Mouse (Mus musculus) urinary bladder, postnatal 10 days (tissue): Measurements from ENCODE around the gene Tbx2.

Source experiments
- DNase-seq: peaks from one replicate; pipeline ENCODE4 v3.0.0; 2022; ENCODE audit warnings: low spot score

Gene Tbx2

DNA sequence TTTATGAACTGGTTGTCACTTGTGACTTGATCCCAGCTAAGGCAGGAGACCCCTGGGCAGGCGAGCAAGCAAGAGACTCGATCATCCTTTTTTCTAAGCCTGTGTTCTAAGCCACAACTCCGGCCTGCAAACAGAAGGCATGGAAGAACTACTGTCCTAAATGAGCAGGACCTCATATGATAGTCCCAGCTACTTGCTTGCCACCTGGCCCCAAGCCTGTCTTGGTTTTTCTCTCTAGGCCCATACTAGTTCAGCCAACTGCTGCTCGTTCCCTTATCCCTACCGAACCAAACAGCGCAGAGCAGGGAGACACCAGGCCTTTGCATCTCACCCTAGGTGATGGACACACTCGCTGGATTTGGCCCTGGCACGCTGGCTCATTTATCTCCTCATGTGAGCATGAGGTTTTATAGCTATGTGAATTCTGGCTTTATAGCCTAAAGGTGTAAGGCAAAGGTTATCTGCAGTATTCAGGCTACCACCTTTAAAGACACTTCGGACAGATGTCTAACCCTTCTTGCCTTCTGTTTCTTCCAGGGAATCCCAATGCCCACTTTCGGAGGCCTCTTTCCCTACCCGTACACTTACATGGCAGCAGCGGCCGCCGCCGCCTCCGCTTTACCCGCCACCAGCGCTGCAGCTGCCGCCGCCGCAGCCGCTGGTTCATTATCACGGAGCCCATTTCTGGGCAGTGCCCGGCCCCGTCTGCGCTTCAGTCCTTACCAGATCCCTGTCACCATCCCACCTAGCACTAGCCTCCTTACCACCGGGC is 7.9 kb downstream of the Tbx2 start:
- no peak for DNase-seq

DNA sequence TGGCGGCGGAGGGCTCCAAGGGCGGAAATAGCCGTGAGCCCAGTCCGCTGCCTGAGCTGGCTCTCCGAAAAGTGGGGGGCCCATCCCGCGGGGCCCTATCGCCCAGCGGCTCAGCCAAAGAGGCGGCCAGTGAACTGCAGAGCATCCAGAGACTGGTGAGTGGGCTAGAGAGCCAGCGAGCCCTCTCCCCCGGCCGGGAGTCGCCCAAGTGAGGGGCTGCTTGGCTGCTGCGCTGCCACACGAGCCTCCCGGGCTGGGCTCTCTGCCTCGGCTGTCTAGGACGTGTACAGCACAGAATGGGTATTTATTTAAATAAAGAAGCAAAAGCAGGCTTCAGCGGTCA is 8.4 kb downstream of the Tbx2 start:
- no peak for DNase-seq

DNA sequence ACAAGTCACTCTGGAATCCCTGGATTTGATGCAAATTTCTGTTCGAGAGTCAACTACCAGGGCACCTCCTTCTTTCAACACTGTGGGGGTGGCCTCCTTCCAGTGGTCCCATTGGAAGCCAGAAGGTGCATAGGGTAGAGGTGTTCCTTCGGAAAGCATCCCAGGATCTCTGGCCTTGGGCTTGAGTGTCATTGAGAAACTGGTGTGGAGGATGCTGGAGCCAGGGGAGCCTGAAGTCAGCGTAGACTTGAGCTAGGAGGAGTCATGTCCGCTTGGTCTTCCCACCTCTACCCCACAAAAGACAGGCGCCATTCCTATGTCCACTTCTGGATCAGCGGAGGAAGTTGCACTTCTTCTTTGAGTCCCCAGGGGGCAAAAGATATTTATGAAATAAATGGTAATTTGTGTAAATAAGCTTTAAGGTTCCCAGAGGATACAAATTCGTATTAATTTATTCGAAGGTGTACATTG is 8.9 kb downstream of the Tbx2 start:
- DNase-seq, result no peak

DNA sequence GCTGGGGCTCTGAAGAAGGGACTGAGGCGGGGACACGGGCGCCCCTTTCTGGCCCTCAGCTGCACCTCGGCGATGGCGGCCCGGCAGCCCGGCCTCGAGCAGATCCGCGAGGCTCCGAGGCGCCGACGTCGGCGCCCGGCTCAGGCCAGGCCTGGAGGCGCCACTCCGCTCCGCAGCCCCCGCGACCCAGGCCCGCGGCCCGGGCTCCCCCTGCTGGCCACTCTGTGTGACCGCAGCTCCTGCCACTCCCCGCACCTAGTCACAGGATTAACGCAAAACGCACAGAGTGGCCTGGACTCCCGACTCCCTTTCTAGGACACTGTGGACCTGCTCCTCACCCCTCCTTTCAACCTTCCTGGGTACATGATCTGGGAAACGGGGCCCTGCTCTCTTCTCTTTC is 9.6 kb downstream of the Tbx2 start:
- DNase-seq, result no peak

DNA sequence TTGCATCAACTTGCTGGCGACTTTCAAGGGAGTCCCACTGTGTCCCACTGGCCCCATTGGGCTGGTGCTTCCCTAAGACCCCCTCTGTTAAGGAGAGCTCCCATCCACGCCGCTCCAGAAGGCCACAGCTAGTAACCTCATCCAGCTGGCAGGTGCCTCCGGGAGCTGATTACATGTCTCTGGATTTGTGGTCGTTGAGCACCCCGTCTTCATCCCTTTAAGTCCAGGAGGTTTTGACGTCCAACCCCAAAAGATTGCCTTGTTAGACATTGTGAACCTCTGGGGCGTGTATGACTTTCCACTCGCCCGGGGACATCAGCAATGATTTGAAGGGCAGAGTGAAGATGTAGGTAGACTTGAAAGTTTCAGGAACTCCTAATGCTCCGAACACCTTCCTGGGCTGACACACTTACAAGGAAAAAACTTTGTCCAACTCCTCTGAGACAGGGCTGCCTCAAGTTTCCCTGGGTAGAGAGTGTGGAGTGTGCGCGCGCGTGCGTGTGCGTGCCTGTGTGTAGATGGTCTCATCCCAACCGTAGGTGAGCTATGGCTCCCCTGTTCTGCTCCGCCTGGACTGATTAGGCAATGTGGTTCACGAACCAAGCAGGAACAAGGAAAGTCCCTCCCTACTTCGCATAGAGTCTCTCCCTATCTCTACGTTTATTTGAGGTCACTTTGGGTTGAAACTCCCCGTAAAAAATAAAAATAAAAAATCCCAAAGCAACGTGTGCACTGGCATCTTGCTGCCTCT is 10.4 kb downstream of the Tbx2 start:
- no peak for DNase-seq

DNA sequence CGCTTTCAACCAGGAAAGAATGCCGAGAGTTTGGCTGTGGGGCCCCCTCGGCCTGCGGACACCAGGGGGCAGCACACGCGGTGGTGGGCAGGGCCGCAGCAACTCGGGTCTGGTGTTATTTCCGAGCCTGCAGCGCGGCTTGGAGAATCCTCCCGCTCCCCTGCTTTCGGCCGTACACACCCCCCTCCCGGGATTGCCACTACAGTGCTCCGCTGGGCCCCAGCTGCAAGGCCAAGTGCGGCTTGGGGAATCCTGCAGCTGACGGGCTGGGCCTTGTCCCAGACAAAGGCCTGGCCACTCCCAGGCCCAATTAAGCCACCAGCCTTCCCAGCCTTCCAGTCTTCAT is 11.0 kb downstream of the Tbx2 start:
- DNase-seq, result no peak

DNA sequence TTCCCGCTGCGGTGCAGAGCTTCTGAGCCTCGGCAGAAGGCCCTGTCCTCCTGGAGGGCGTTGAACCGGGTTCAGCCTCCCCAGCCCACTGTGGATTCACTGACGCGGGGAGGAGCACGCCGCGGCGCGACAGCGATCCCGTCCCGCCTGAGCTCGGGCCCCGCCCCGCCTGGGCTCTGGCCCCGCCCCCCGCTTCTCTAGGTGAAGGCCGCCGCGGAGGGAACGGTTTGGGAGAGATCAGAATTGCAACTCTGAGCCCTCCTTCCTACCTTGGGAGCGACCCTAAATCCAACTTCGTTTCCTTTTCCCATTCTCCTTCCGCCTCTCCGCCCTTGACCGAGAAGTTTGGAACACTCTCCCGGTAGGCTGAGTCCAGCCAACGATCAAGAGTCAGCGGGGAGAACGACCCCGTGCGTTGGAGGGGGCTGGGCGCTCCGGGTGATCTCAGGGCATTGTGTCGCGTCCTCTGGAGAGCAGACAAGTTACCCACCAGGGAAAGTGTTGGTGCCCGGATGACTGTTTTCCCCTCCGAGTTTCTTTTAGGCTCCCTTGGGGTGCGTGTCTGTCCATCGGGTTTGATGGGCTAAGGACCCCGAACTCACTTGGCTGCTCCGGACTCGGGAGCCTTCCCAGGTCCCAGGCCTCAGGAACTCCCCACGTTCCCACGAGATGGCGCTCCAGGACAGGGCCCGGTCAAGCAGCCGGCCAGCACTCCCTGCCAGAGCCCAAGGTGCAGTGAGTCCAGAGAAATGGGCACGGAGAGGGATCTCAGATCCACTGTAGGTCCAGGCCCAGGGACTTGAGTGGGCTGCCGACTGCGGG is 12.0 kb downstream of the Tbx2 start:
- DNase-seq, result peak; percentile 87

DNA sequence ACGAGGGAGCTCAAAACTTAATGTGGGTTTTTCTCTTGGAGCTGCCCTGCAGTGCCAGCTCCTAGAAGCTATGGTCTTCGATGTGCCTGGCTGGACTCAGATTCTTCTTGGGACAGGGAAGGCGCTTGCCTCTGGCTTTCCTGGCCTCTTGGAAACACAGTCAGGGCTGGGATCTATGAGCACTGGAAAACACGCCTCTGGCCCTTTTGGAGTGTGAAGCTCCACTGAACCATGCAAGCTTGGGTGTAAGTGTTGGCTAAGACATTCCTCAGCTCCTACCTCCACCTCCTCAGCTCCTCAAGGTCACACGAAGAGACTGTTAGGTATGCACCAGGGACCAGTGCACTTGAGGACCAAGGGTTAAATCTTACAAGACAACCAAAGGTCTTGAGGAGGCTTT is 12.6 kb downstream of the Tbx2 start:
- DNase-seq, result no peak

DNA sequence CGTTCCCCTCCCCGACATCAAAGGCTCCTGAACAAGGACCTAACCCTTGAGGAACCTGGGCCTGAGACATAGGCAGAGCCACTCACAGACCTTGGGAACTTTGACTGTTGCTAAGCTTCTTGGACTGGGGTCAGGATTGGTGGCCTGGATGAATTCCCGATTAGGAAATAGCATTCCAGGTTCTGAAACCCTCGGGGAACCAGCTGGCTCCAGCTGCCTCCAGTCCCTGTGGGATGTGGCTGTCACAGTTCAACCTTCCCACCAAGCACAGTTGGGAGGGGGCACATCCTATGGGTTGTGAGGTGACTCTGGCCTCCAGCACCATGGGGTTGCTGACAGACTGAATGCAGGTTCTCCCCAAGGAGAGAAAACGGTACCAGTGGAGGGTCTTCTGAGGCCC is 13.6 kb downstream of the Tbx2 start:
- no peak for DNase-seq

DNA sequence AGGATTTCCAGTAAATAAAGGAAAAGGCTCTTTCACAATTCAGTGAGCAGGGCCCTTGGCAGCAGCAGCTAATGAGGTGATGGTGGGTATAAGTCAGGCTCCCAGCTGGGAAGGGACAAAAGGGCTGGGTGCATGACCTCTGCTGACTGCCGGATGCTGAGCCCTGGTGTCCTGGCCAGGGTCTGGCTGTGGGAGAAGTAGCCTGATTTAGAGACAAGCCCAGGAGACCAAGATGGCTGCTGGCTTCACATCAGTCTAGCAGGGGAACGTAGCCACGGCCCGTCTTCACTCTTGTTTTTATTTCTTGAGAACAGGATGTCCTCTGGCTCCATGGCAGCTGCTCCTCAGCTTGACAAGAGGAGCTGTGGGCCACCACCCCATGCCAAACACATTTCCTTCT is 14.2 kb downstream of the Tbx2 start:
- DNase-seq, result no peak

DNA sequence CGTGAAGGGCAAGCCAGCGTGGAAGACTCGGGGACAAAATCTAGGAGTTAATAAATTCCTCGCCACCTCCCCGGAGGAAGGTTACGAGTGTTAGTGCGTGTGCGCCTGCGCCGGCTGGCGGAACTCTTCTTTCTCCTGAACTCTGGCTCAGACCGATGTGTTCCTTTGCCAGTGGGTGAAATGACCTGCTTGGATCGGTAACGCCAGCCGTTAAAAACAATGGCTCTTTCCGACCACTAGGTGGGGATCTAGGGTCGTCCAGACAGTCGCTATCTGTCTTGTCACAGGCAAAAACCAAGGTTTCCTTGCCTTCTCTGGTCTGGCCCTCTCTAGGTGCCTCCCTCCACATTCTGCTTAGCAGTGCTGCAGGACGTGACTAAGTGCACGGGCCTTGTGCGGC is 16.7 kb downstream of the Tbx2 start:
- no peak for DNase-seq

DNA sequence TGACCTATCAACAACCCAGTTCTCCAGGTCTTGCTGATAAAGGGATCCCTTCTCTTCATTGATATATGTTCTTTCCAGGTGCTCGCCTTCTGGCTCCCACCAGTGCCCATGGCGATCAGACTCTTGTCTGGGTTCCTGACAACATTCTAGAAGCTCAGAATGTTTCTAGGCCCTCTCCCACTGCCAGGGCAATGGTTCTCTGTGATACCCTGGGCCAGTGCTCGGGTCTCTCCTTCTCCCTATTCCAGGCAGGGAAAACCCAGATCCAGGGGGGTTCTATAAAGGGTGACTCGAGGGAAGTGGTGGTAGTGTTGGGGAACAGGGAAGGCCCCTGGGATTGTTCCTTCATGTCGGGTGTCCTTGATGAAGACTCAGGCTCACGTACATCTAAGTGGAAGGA is 17.9 kb downstream of the Tbx2 start, which contains the start of gene Gm11444:
Gm11444 (minus strand) TSS at position 101 of the 400 bp plus-strand sequence.
- DNase-seq, result no peak

DNA sequence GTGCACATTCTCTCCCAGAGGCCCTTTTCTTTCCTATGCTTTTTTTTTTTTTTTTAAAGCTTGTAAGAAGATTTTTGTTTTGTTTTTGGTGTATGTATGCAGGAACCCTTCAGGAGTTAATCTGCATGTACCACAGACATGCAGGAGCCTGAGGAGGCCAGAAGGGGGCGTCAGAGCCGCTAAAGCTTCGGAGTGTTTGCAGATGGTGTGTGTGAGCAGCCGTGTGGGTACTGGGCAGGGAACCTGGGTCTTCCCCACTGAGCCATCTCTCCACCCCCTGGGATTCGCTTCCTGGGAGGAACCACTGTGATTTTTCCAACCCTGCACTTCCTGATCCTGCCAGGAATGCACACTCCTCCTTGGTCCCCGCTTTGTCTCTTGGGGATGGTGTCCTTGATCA is 18.4 kb downstream of the Tbx2 start:
- DNase-seq, result no peak

DNA sequence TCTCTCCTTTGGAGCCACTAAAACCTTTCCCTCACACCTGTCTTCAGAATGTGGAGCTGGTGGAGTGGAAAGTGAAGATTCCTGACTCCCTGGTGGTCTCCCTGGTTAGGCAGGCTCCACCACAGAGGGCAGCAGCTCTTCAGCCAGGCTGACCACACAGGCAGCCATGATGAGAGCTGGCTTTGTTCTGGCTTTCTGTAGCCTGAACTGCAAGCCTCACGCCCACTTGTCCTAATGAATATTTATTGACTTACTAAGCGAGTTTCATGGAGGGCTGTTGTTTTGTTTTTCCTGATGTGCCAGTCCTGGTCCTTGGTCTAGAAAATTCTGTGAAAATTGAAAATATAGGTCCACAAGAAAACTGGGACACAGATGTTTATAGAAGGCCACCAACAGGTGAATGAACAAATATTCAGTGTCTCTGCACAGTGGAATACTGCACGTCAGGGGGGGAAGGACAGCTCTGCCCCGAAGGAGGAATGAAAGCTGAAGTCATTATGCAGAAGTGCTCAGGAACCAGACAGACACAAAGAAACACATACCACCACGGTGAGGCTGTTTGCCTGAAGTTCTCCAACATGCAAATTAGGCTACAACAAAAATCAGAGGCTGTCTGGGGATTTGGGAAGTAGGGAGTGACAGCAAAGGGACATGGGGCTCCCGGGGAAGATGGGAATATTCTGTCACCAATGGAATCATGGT is 25.8 kb downstream of the Tbx2 start:
- no peak for DNase-seq

DNA sequence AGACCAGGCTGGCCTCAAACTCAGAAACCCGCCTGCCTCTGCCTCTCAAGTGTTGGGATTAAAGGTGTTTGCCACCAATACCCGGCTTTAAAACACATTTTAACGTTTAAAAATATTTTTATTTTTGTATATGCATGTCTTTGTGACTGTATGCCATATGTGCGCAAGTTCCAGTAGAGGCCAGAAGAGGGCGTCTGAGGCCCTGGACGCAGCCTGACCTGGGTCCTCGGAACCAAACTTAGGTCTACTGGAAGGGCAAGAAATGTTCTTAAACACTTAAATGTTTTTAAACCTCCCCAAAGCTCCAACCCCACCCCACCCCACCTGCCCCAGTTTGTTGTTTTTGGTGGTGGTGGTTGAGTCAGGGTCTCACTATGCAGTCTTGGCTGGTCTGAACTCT is 32.0 kb downstream of the Tbx2 start:
- DNase-seq, result no peak

DNA sequence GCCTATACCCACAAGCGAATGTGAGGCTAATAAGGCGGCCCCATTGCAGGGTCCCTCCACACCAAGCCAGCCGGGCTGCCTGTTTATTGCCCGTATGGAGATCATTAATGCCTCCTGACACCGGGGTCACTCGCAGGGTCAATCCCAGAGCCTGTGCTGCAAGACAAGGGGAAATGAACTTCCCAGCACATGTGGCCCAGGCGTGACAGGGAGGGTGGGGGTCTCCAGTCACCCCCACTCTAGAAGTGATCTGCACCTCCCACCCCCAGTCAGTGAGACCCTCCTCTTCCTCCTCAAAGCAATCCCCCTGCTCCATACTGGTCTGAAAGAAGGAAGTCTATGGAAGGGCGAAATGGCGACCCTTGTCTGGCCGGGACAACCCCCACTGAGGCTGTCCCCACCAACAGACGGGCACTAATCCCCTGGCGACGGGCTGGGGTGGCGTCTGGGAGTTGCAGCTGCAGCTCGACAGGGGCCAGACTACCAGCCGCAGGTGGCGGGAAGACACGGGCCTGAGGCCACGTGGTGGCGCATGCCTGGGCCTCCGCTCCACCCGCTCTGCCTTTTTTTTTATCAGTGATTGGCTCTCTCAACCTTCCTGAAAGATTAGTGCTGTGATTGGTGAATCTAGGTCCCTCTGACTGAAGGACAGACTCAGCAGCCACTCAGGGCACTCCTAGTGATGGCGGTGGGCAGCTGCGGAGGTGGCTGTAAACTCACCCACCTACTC is 43.9 kb downstream of the Tbx2 start:
- no peak for DNase-seq

DNA sequence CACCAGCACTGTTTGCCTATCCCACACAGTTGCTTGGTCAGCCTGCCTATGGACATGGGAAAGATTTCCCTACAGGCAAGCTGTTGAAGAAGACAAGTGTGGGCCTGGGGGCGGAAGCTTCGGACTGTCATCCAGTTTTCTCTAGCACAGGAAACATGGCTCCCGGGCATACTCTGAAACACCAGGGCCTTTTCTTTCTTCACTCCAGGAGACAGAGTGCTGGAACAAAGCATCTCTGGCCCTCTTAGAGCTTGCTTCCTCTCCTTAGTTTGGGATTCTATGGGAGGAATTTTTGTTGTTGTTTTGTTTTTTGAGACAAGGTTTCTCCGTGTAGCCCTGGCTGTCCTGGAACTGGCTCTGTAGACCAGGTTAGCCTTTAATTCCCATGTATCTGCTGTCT is 52.1 kb downstream of the Tbx2 start:
- DNase-seq, result no peak

DNA sequence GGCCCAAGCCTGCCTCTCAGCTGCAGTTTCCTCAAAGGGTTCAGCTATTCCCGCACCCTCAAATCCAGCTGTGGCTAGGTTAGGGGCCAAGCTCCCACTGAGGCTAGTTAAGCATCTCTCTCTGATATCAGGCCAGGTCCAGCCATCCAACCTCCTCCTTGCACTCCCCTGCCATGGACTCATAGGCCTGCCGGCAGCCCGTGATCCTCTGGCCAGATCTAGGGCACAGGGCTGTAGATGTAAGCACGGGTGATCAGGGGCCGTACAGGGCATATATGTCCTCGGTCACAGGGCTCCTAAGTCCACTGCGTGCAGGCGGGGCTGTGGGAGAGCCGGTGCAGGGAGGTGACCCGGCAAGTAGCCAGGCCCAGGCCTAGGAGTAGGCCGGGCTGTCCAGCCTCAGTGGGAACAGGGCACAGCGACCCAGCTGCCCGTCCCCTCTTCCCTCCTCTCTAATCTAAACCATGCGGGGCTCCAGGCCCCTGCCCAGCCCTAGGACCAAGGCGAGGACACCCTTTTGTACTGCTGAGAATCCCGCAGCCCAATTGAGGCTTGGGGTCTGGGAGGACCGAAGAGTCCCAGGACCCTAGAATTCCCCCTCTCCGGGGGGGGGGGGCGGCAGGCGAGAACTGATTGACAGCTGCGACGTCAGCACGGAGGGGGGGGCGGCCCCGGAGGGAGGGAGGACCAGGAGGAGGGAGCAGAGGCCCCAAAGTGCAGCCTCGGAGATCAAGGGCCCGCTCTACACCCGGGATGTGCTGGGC is 53.5 kb downstream of the Tbx2 start, which contains the start of gene Tbx4:
Tbx4 (plus strand) TSS at position 758 of the 764 bp plus-strand sequence.
- DNase-seq, result no peak

DNA sequence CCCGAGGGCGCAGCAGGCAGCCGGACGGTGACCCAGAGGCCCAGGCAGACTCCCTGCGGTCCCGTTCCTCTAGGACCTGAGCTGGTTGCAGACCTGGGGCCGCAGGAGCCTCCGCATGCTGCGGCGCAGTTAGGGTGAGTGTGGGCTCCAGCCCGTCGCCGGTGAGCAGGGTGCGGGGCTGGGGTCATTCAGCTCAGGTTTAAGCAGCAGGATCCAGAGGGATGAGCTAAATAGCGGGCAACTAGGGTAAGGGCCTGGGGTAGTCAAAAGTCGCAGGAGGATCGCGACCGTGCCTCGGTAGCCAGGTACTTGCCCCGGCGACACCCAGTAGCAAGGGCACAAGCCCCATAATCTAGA is 54.1 kb downstream of the Tbx2 start:
- DNase-seq, result no peak

DNA sequence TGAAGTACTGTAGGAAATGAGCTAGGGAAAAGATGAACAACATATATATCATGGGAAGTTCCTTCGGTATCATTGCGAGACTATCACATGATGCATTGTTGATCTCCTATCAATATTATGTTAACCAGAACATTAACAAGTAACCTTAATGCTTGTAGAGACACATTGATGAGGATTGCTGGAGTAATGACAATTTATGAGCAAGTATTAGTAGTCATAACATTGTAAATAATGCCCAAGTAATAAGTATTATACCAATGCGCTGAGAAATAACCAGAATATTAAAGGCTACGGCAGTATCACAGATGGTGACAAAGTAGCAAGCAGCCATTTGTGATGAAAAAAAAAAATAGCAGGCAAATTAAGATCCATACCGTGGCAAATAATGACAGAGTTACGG is 54.9 kb downstream of the Tbx2 start:
- no peak for DNase-seq
